Mouse (Mus musculus) liver, embryonic 12.5 days (tissue): ENCODE results near the gene Cds1. TPM values are rescaled to one million over a fixed set of nuclear protein-coding genes. Genes with fewer than 3 reads are reported as not detected.

Experiments
- ATAC-seq: fragments of 200-750 bp; cut with Nextera tagmentation; 2 replicates; pipeline ENCODE4 v1.8.0; 2017; ENCODE audit warnings: moderate number of reproducible peaks, mild to moderate bottlenecking, moderate library complexity
- H3K27ac ChIP-seq: fragments of 300-500 bp; sonication (generic); 2 replicates; pipeline ENCODE4 v1.5.1; 2016; ENCODE audit warnings: mild to moderate bottlenecking
- H3K27me3 ChIP-seq: fragments of 300-500 bp; sonication (generic); replicated peaks from 2 replicates; pipeline ENCODE4 v1.6.1; 2016; ENCODE audit warnings: mild to moderate bottlenecking, moderate library complexity
- H3K36me3 ChIP-seq: fragments of 300-500 bp; sonication (generic); 2 replicates; pipeline ENCODE4 v1.6.1; 2016; ENCODE audit warnings: mild to moderate bottlenecking, moderate library complexity
- H3K4me1 ChIP-seq: fragments of 300-500 bp; sonication (generic); 2 replicates; pipeline ENCODE4 v1.6.1; 2016
- H3K4me2 ChIP-seq: fragments of 300-500 bp; sonication (generic); 2 replicates; pipeline ENCODE4 v1.6.1; 2016; ENCODE audit warnings: mild to moderate bottlenecking, moderate library complexity
- H3K4me3 ChIP-seq: fragments of 300-500 bp; sonication (generic); 2 replicates; pipeline ENCODE4 v1.5.1; 2016; ENCODE audit warnings: mild to moderate bottlenecking, moderate library complexity
- H3K9ac ChIP-seq: fragments of 300-500 bp; sonication (generic); 2 replicates; pipeline ENCODE4 v1.6.1; 2016; ENCODE audit warnings: mild to moderate bottlenecking, moderate library complexity
- H3K9me3 ChIP-seq: fragments of 300-500 bp; sonication (generic); replicated peaks from 2 replicates; pipeline ENCODE4 v1.6.1; 2016; ENCODE audit warnings: mild to moderate bottlenecking, moderate library complexity
- WGBS: fragments of 180-500 bp; shearing (Covaris S2); methylation state at CpG from one replicate; pipeline ENCODE4 v1.1.7; 2016; ENCODE audit not compliant: insufficient replicate concordance; 5-methylcytosine and 5-hydroxymethylcytosine counted together
- polyA plus RNA-seq: library from polyadenylated mRNA; unstranded; fragments of >200 nt; fragmentation: Nextera tagmentation; extraction: Ambion mirVana; gene quantifications from 2 replicates; pipeline ENCODE4 v1.2.1, GENCODE M21; 2016

Cds1 gene
- polyA plus RNA-seq, 1 experiment from 2014 or later, result 0.68 TPM

DNA sequence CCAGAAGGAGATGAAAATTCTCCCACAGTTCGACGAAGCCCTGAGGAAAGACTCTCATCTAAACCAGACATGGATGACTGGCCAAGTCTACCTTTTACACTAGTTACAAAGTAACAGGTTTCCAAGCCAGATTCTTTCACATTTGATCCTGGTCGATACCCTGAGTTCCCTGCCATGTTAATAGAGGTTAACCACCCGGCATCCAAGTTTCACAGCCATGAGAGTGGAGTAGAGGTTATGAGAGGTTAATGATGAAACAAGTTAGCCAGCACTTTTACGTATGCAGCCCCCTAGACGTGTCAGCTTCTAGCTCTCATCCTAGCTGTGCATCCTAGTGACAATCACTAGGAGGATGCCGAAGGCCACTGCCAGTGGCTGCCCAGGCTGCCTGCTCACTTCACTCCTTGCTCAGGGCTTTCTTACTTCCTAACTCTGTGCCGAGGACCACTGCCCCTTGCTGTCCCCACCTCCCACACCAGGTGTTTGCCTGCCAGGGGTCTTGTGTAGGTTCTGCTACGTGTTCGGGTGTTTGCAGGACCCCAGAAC lies 94.0 kb downstream of the Cds1 start:
- H3K36me3 ChIP-seq, result peaks cover 91% of the 10 kb centered on the region
- 84% methylated on average over 10 of the region's 10 CpGs for WGBS
- H3K4me1 ChIP-seq, result no peaks in the 10 kb centered on the region
- H3K27me3 ChIP-seq, result no peaks in the 10 kb centered on the region
- no peak overlapping the region for H3K27ac ChIP-seq
- H3K9ac ChIP-seq, result no peak overlapping the region
- ATAC-seq, result no peak
- no peak overlapping the region for H3K4me3 ChIP-seq
- no peaks in the 10 kb centered on the region for H3K9me3 ChIP-seq
- no peak overlapping the region for H3K4me2 ChIP-seq

- no peak overlapping the region for H3K4me3 ChIP-seq
- H3K27me3 ChIP-seq, result no peaks in the 10 kb centered on the region
- no peak overlapping the region for H3K4me2 ChIP-seq
- H3K4me1 ChIP-seq, result no peaks in the 10 kb centered on the region
- H3K9me3 ChIP-seq, result no peaks in the 10 kb centered on the region
- peaks cover 93% of the 10 kb centered on the region for H3K36me3 ChIP-seq
- 83% methylated on average over 18 of the region's 18 CpGs for WGBS
- H3K9ac ChIP-seq, result no peak overlapping the region
- no peak overlapping the region for H3K27ac ChIP-seq
- no peak for ATAC-seq
Observed at GRCm38 (mm10) chr5:101861786-101862571, 97.0 kb downstream of the Cds1 start.

- no peaks in the 10 kb centered on the region for H3K27me3 ChIP-seq
- no peak overlapping the region for H3K4me3 ChIP-seq
- H3K9me3 ChIP-seq, result no peaks in the 10 kb centered on the region
- no peak overlapping the region for H3K27ac ChIP-seq
- H3K36me3 ChIP-seq, result peaks cover 92% of the 10 kb centered on the region
- no peak overlapping the region for H3K9ac ChIP-seq
- no peak overlapping the region for H3K4me2 ChIP-seq
- H3K4me1 ChIP-seq, result no peaks in the 10 kb centered on the region
- ATAC-seq, result no peak
- 88% methylated on average over 8 of the region's 8 CpGs for WGBS
Observed at GRCm38 (mm10) chr5:101862651-101863050, 97.7 kb downstream of the Cds1 start.

GRCm38 (mm10) chr5:101863946-101864345 lies 99.0 kb downstream of the Cds1 start:
- Histone ChIP-seq H3K27me3 (no peaks in the 10 kb centered on the region), H3K4me3 (no peak overlapping the region), H3K9me3 (no peaks in the 10 kb centered on the region), H3K36me3 (peaks cover 92% of the 10 kb centered on the region), H3K4me1 (no peaks in the 10 kb centered on the region), H3K4me2 (no peak overlapping the region), H3K27ac (no peak overlapping the region), H3K9ac (no peak overlapping the region)
- 74% methylated on average over 6 of the region's 6 CpGs for WGBS
- no peak for ATAC-seq

- Histone ChIP-seq H3K27ac (no peak overlapping the region), H3K9ac (no peak overlapping the region), H3K4me1 (no peaks in the 10 kb centered on the region), H3K36me3 (peaks cover 94% of the 10 kb centered on the region), H3K4me2 (no peak overlapping the region), H3K27me3 (no peaks in the 10 kb centered on the region), H3K4me3 (no peak overlapping the region), H3K9me3 (no peaks in the 10 kb centered on the region)
- 75% methylated on average over 2 of the region's 2 CpGs for WGBS
- no peak for ATAC-seq
Observed at GRCm38 (mm10) chr5:101866722-101867121, 101.8 kb downstream of the Cds1 start.

Other genes with a start within 250 kb of the Cds1 start
- gene Nkx6-1, start 100.1 kb upstream of the Cds1 start, polyA plus RNA-seq, result 0.04 and 0.11 TPM in 2 replicates